Mouse (Mus musculus) limb, embryonic 12.5 days (tissue): ENCODE measurements at regions not wholly inside any gene's neighbourhood (a gene's known extent, or its start where the extent isn't known, plus 50 kb on each side); places are given as distances from the start of the nearest gene placed in this dataset.

ENCODE experiments used
- ATAC-seq: fragments of 200-750 bp; cut with Nextera tagmentation; 2 replicates; pipeline ENCODE4 v1.8.0; 2017; ENCODE audit warnings: low read depth, moderate TSS enrichment; ENCODE audit not compliant: insufficient number of reproducible peaks, insufficient read depth, low FRiP score, low TSS enrichment
- H3K27ac ChIP-seq: fragments of 300-500 bp; sonication (generic); 2 replicates; pipeline ENCODE4 v1.5.1; 2016; ENCODE audit warnings: mild to moderate bottlenecking, moderate library complexity
- H3K27me3 ChIP-seq: fragments of 300-500 bp; sonication (generic); 2 replicates; pipeline ENCODE4 v1.6.1; 2016; ENCODE audit warnings: mild to moderate bottlenecking, moderate library complexity
- H3K36me3 ChIP-seq: fragments of 300-500 bp; sonication (generic); 2 replicates; pipeline ENCODE4 v1.6.1; 2016; ENCODE audit warnings: mild to moderate bottlenecking, moderate library complexity
- H3K4me1 ChIP-seq: fragments of 300-500 bp; sonication (generic); replicated peaks from 2 replicates; pipeline ENCODE4 v1.6.1; 2016
- H3K4me2 ChIP-seq: fragments of 300-500 bp; sonication (generic); 2 replicates; pipeline ENCODE4 v1.6.1; 2016; ENCODE audit warnings: mild to moderate bottlenecking, moderate library complexity
- H3K4me3 ChIP-seq: fragments of 300-500 bp; sonication (generic); replicated peaks from 2 replicates; pipeline ENCODE4 v1.5.1; 2016; ENCODE audit warnings: mild to moderate bottlenecking
- H3K9ac ChIP-seq: fragments of 300-500 bp; sonication (generic); replicated peaks from 2 replicates; pipeline ENCODE4 v1.6.1; 2016; ENCODE audit warnings: mild to moderate bottlenecking, moderate library complexity
- H3K9me3 ChIP-seq: fragments of 300-500 bp; sonication (generic); 2 replicates; pipeline ENCODE4 v1.6.1; 2016; ENCODE audit warnings: mild to moderate bottlenecking, moderate library complexity
- WGBS: fragments of 180-500 bp; shearing (Covaris S2); methylation state at CpG from one replicate; pipeline ENCODE4 v1.1.7; 2016; 5-methylcytosine and 5-hydroxymethylcytosine counted together

- Histone ChIP-seq H3K4me3 (no peak overlapping the region), H3K4me2 (no peak overlapping the region), H3K27me3 (no peaks in the 10 kb centered on the region), H3K9ac (no peak overlapping the region), H3K27ac (no peak overlapping the region; the same call in 1 of the 2 replicates), H3K36me3 (no peaks in the 10 kb centered on the region), H3K4me1 (peaks cover 14% of the 10 kb centered on the region), H3K9me3 (peaks cover 3% of the 10 kb centered on the region; the same call in 1 of the 2 replicates)
- 37% methylated on average over 13 of the region's 13 CpGs for WGBS
- no peak for ATAC-seq
These were observed 64.2 kb upstream of the Elk3 start for GRCm38 (mm10) chr10:93375007-93375711.

DNA sequence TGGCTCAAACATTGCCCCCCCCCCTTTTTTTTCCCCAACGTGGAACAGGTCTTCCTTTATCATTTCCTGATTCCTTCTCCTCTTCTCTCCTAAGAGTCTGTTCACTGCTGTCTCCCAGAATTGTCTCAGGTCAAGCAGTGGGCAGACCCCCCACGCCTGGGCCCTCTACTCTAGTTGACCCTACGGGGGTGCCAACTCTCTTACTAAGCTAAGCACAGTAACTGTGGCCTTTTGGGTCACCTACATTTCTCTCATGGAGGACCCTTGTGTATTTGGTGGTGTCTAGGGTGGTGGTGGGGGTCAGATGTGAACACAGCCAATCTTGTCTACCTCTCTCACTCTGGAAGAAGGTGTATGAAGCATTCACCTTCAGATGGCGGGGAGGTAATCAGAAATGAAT, 64.8 kb upstream of the Elk3 start:
- no peak overlapping the region for H3K4me3 ChIP-seq
- no peak overlapping the region for H3K27ac ChIP-seq
- WGBS, result 76% methylated on average over 4 of the region's 4 CpGs
- no peak overlapping the region for H3K4me2 ChIP-seq
- H3K9ac ChIP-seq, result no peak overlapping the region
- no peaks in the 10 kb centered on the region for H3K36me3 ChIP-seq
- H3K27me3 ChIP-seq, result no peaks in the 10 kb centered on the region
- ATAC-seq, result no peak
- H3K4me1 ChIP-seq, result peaks cover 14% of the 10 kb centered on the region
- H3K9me3 ChIP-seq, result peaks cover 3% of the 10 kb centered on the region; the same call in 1 of the 2 replicates

GRCm38 (mm10) chr10:93376457-93376941, 65.6 kb upstream of the Elk3 start:
- H3K4me1 ChIP-seq, result peaks cover 14% of the 10 kb centered on the region
- no peak overlapping the region for H3K4me3 ChIP-seq
- H3K27ac ChIP-seq, result no peak overlapping the region
- no peaks in the 10 kb centered on the region for H3K36me3 ChIP-seq
- peaks cover 3% of the 10 kb centered on the region; the same call in 1 of the 2 replicates for H3K9me3 ChIP-seq
- H3K27me3 ChIP-seq, result no peaks in the 10 kb centered on the region
- H3K4me2 ChIP-seq, result no peak overlapping the region
- no peak for ATAC-seq
- 85% methylated on average over 7 of the region's 7 CpGs for WGBS
- no peak overlapping the region for H3K9ac ChIP-seq

DNA sequence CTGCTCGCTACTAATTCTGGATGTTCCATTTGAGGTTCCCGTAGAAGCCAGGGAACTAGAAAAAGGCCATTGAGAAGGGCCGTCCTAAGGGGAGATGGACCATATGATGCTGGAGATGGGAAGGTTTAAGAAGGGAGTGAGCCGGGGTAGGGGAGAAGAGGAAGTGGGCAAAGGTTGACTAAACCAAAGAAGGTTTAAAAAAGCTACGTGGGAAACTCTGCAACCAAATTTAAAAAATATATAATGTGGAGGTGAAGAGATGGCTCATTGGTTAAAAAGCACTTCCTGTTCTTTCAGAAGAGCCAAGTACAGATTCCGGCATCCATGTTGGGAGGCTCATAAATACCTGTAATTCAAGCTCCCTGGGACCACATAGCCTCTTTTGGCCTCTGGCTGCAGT, 63.9 kb upstream of the Lta4h start:
- Histone ChIP-seq H3K9me3 (no peaks in the 10 kb centered on the region), H3K4me1 (peaks cover 3% of the 10 kb centered on the region; the same call in 1 of the 2 replicates), H3K4me3 (no peak overlapping the region), H3K4me2 (no peak overlapping the region), H3K36me3 (no peaks in the 10 kb centered on the region), H3K27ac (no peak overlapping the region), H3K9ac (no peak overlapping the region), H3K27me3 (no peaks in the 10 kb centered on the region)
- ATAC-seq, result no peak
- WGBS, result 85% methylated on average over 6 of the region's 6 CpGs

- no peak overlapping the region for H3K4me2 ChIP-seq
- peaks cover 7% of the 10 kb centered on the region for H3K4me1 ChIP-seq
- no peak overlapping the region for H3K4me3 ChIP-seq
- no peak overlapping the region for H3K27ac ChIP-seq
- no peaks in the 10 kb centered on the region for H3K9me3 ChIP-seq
- 59% methylated on average over 5 of the region's 5 CpGs for WGBS
- H3K9ac ChIP-seq, result no peak overlapping the region
- no peak for ATAC-seq
- no peaks in the 10 kb centered on the region for H3K36me3 ChIP-seq
- H3K27me3 ChIP-seq, result no peaks in the 10 kb centered on the region
These were observed 61.9 kb upstream of the Lta4h start for GRCm38 (mm10) chr10:93391296-93391695.

DNA sequence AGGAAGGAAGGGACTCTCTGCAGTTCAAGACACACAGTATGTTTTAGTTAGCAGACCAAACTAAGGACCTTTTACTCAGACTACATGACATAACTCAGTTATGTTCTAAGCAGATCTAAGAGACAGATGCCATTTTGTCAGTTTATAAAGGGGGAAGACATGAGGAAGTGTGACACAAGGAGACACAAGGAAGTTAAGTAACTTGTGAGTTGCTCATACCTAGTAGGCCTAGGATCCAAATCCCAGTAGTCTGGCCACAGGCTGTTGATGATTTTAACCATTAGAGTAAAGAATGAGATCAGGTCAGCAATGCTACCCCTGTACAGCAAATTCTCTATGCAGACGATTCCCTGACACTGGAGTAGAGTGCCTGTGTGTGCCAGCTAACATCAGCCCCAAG, 59.3 kb upstream of the Lta4h start:
- WGBS, result 72% methylated on average over 1 of the region's 1 CpGs
- no peaks in the 10 kb centered on the region for H3K36me3 ChIP-seq
- no peak overlapping the region for H3K27ac ChIP-seq
- ATAC-seq, result no peak
- H3K9me3 ChIP-seq, result no peaks in the 10 kb centered on the region
- no peak overlapping the region for H3K4me3 ChIP-seq
- H3K4me1 ChIP-seq, result peaks cover 7% of the 10 kb centered on the region
- H3K9ac ChIP-seq, result no peak overlapping the region
- H3K27me3 ChIP-seq, result no peaks in the 10 kb centered on the region
- no peak overlapping the region for H3K4me2 ChIP-seq

GRCm38 (mm10) chr10:93397711-93398110, 55.5 kb upstream of the Lta4h start:
- H3K36me3 ChIP-seq, result no peaks in the 10 kb centered on the region
- H3K4me1 ChIP-seq, result peaks cover 7% of the 10 kb centered on the region
- H3K9me3 ChIP-seq, result no peaks in the 10 kb centered on the region
- WGBS, result 83% methylated on average over 5 of the region's 5 CpGs
- no peak overlapping the region for H3K9ac ChIP-seq
- H3K27ac ChIP-seq, result no peak overlapping the region
- no peak; the same call in 1 of the 2 replicates for ATAC-seq
- no peak overlapping the region for H3K4me3 ChIP-seq
- H3K27me3 ChIP-seq, result no peaks in the 10 kb centered on the region
- H3K4me2 ChIP-seq, result no peak overlapping the region

GRCm38 (mm10) chr10:93398531-93399320, 54.5 kb upstream of the Lta4h start:
- H3K4me1 ChIP-seq, result peaks cover 7% of the 10 kb centered on the region
- WGBS, result 74% methylated on average over 11 of the region's 11 CpGs

GRCm38 (mm10) chr10:93402689-93403509, 50.3 kb upstream of the Lta4h start:
- H3K4me3 ChIP-seq, result no peak overlapping the region
- no peaks in the 10 kb centered on the region for H3K36me3 ChIP-seq
- H3K4me2 ChIP-seq, result no peak overlapping the region
- no peak overlapping the region for H3K27ac ChIP-seq
- no peak for ATAC-seq
- 64% methylated on average over 5 of the region's 5 CpGs for WGBS
- no peaks in the 10 kb centered on the region for H3K4me1 ChIP-seq
- H3K9me3 ChIP-seq, result no peaks in the 10 kb centered on the region
- H3K9ac ChIP-seq, result no peak overlapping the region
- H3K27me3 ChIP-seq, result no peaks in the 10 kb centered on the region

More at GRCm38 (mm10) chr10:93398531-93399320, 54.5 kb upstream of the Lta4h start:
- no peak for ATAC-seq
- Histone ChIP-seq H3K27me3 (no peaks in the 10 kb centered on the region), H3K36me3 (no peaks in the 10 kb centered on the region), H3K27ac (no peak overlapping the region), H3K4me2 (no peak overlapping the region), H3K9ac (no peak overlapping the region), H3K4me3 (no peak overlapping the region), H3K9me3 (no peaks in the 10 kb centered on the region)
